Mouse (Mus musculus): ENCODE measurements around the gene Slc9a5. TPM values are rescaled to one million over a fixed set of nuclear protein-coding genes. Genes with fewer than 3 reads are reported as not detected.

Slc9a5 gene
- polyA plus RNA-seq, 1 experiment = 3.0 TPM

GRCm38 (mm10) chr8:105353583-105354135, 5.0 kb downstream of the Slc9a5 start:
- no peak overlapping the region for H3K4me3 ChIP-seq (ENCODE audit: extremely low read depth, insufficient read depth, insufficient read length)
- peaks cover 9% of the 10 kb centered on the region for H3K4me1 ChIP-seq (ENCODE audit: control insufficient read depth, insufficient read depth, insufficient read length)
- no peak for TF ChIP-seq CTCF (IDR thresholded peaks at IDR 0.05; ENCODE audit: extremely low read depth, insufficient read depth, insufficient read length, insufficient replicate concordance)
- TF ChIP-seq POLR2A (IDR thresholded peaks at IDR 0.05; ENCODE audit: low read depth, low read length) = no peak
- H3K36me3 ChIP-seq (ENCODE audit: control insufficient read depth, insufficient read depth, low read length) = no peaks in the 10 kb centered on the region
- no peak overlapping the region for H3K27ac ChIP-seq (ENCODE audit: insufficient read depth, low read length)
- H3K27me3 ChIP-seq (ENCODE audit: control insufficient read depth, insufficient read depth, low read length) = peaks cover 5% of the 10 kb centered on the region
- WGBS = 93% methylated on average over 8 of the region's 8 CpGs
- no peak for DNase-seq (ENCODE audit: low read depth in 1 of 2, low spot score in 2 of 2)

GRCm38 (mm10) chr8:105354549-105354948, 5.9 kb downstream of the Slc9a5 start:
- Histone ChIP-seq H3K27me3 (ENCODE audit: control insufficient read depth, insufficient read depth, low read length) (no peaks in the 10 kb centered on the region; the same call in 1 of the 2 replicates), H3K36me3 (ENCODE audit: control insufficient read depth, insufficient read depth, low read length) (no peaks in the 10 kb centered on the region), H3K27ac (ENCODE audit: insufficient read depth, low read length) (no peak overlapping the region), H3K4me1 (ENCODE audit: control insufficient read depth, insufficient read depth, insufficient read length) (peaks cover 2% of the 10 kb centered on the region; the same call in 1 of the 2 replicates), H3K4me3 (ENCODE audit: extremely low read depth, insufficient read depth, insufficient read length) (no peak overlapping the region)
- no peak for DNase-seq (ENCODE audit: low read depth in 1 of 2, low spot score in 2 of 2)
- TF ChIP-seq POLR2A (IDR thresholded peaks at IDR 0.05; ENCODE audit: low read depth, low read length) = no peak
- no peak for TF ChIP-seq CTCF (IDR thresholded peaks at IDR 0.05; ENCODE audit: extremely low read depth, insufficient read depth, insufficient read length, insufficient replicate concordance)
- WGBS = 91% methylated on average over 4 of the region's 4 CpGs

- peak in 1 of 2 experiments; percentile 49 for DNase-seq (ENCODE audit: low read depth in 1 of 2, low spot score in 2 of 2)
- WGBS = 59% methylated on average over 26 of the region's 26 CpGs
- H3K27ac ChIP-seq (ENCODE audit: insufficient read depth, low read length) = no peak overlapping the region
- no peaks in the 10 kb centered on the region for H3K27me3 ChIP-seq (ENCODE audit: control insufficient read depth, insufficient read depth, low read length)
- no peak for TF ChIP-seq CTCF (IDR thresholded peaks at IDR 0.05; ENCODE audit: extremely low read depth, insufficient read depth, insufficient read length, insufficient replicate concordance)
- TF ChIP-seq POLR2A (IDR thresholded peaks at IDR 0.05; ENCODE audit: low read depth, low read length) = no peak
- H3K36me3 ChIP-seq (ENCODE audit: control insufficient read depth, insufficient read depth, low read length) = no peaks in the 10 kb centered on the region
- peaks cover 2% of the 10 kb centered on the region; the same call in 1 of the 2 replicates for H3K4me1 ChIP-seq (ENCODE audit: control insufficient read depth, insufficient read depth, insufficient read length)
- H3K4me3 ChIP-seq (ENCODE audit: extremely low read depth, insufficient read depth, insufficient read length) = no peak overlapping the region
Measured at GRCm38 (mm10) chr8:105355179-105356024, 6.8 kb downstream of the Slc9a5 start.

GRCm38 (mm10) chr8:105356681-105357080, 8.0 kb downstream of the Slc9a5 start:
- WGBS = 97% methylated on average over 14 of the region's 14 CpGs
- TF ChIP-seq CTCF (IDR thresholded peaks at IDR 0.05; ENCODE audit: extremely low read depth, insufficient read depth, insufficient read length, insufficient replicate concordance) (no peak), POLR2A (IDR thresholded peaks at IDR 0.05; ENCODE audit: low read depth, low read length) (no peak)
- no peaks in the 10 kb centered on the region for H3K36me3 ChIP-seq (ENCODE audit: control insufficient read depth, insufficient read depth, low read length)
- peaks cover 2% of the 10 kb centered on the region; the same call in 1 of the 2 replicates for H3K4me1 ChIP-seq (ENCODE audit: control insufficient read depth, insufficient read depth, insufficient read length)
- H3K27ac ChIP-seq (ENCODE audit: insufficient read depth, low read length) = no peak overlapping the region
- no peaks in the 10 kb centered on the region for H3K27me3 ChIP-seq (ENCODE audit: control insufficient read depth, insufficient read depth, low read length)
- DNase-seq (ENCODE audit: low read depth in 1 of 2, low spot score in 2 of 2) = no peak
- no peak overlapping the region for H3K4me3 ChIP-seq (ENCODE audit: extremely low read depth, insufficient read depth, insufficient read length)

- Histone ChIP-seq H3K27me3 (ENCODE audit: control insufficient read depth, insufficient read depth, low read length) (no peaks in the 10 kb centered on the region), H3K27ac (ENCODE audit: insufficient read depth, low read length) (no peak overlapping the region), H3K36me3 (ENCODE audit: control insufficient read depth, insufficient read depth, low read length) (no peaks in the 10 kb centered on the region), H3K4me1 (ENCODE audit: control insufficient read depth, insufficient read depth, insufficient read length) (peaks cover 2% of the 10 kb centered on the region; the same call in 1 of the 2 replicates), H3K4me3 (ENCODE audit: extremely low read depth, insufficient read depth, insufficient read length) (no peak overlapping the region)
- TF ChIP-seq CTCF (IDR thresholded peaks at IDR 0.05; ENCODE audit: extremely low read depth, insufficient read depth, insufficient read length, insufficient replicate concordance) (no peak), POLR2A (IDR thresholded peaks at IDR 0.05; ENCODE audit: low read depth, low read length) (no peak)
- 93% methylated on average over 15 of the region's 15 CpGs for WGBS
- DNase-seq (ENCODE audit: low read depth in 1 of 2, low spot score in 2 of 2) = no peak
Measured at GRCm38 (mm10) chr8:105359208-105359607, 10.6 kb downstream of the Slc9a5 start.

GRCm38 (mm10) chr8:105359646-105360045, 11.0 kb downstream of the Slc9a5 start:
- DNase-seq (ENCODE audit: low read depth in 1 of 2, low spot score in 2 of 2) = no peak
- TF ChIP-seq POLR2A (IDR thresholded peaks at IDR 0.05; ENCODE audit: low read depth, low read length) = no peak
- no peak for TF ChIP-seq CTCF (IDR thresholded peaks at IDR 0.05; ENCODE audit: extremely low read depth, insufficient read depth, insufficient read length, insufficient replicate concordance)
- peaks cover 2% of the 10 kb centered on the region; the same call in 1 of the 2 replicates for H3K4me1 ChIP-seq (ENCODE audit: control insufficient read depth, insufficient read depth, insufficient read length)
- no peaks in the 10 kb centered on the region for H3K27me3 ChIP-seq (ENCODE audit: control insufficient read depth, insufficient read depth, low read length)
- no peak overlapping the region for H3K4me3 ChIP-seq (ENCODE audit: extremely low read depth, insufficient read depth, insufficient read length)
- 74% methylated on average over 4 of the region's 4 CpGs for WGBS
- no peak overlapping the region for H3K27ac ChIP-seq (ENCODE audit: insufficient read depth, low read length)
- H3K36me3 ChIP-seq (ENCODE audit: control insufficient read depth, insufficient read depth, low read length) = no peaks in the 10 kb centered on the region

Data from spleen, adult 2 months (tissue).